Mouse (Mus musculus): ENCODE results near the gene Sprtn. TPM values are rescaled to one million over a fixed set of nuclear protein-coding genes. Genes with fewer than 3 reads are reported as not detected.
A peak's percentile ranks its signal among the peaks of the same experiment; 100 is the strongest.

Sprtn gene
- polyA plus RNA-seq, 1 experiment from 2014 or later: 14.1 TPM

DNA sequence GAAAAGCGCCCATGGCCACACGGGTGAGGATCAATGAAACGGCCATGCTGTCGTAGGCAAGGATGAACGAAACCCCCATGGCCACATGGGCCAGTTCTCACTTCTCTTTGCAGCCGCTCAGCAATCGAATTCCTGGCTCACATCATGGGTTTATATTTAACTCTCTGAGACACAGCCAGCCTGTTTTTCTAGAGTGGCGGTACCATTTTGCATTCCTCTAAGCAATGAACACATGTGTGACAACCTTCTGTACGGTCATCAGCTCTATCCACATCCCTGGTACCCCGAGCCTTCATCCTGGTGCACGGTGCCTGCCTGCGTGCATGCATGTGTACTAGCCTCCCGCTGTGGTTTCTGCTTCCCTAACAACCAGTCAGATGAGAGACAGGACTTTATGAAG is 32.4 kb downstream of the Sprtn start:
- H3K27me3 ChIP-seq (ENCODE audit: control insufficient read depth, insufficient read depth, low read length): no peaks in the 10 kb centered on the region
- no peaks in the 10 kb centered on the region for H3K4me1 ChIP-seq (ENCODE audit: control insufficient read depth, insufficient read depth, low read length)
- no peak overlapping the region for H3K27ac ChIP-seq (ENCODE audit: low read depth, low read length)
- no peak overlapping the region for H3K4me2 ChIP-seq
- DNase-seq (ENCODE audit: low spot score, missing footprints) (no peak), ATAC-seq (ENCODE audit: low FRiP score) (no peak)
- H3K9ac ChIP-seq (ENCODE audit: low read length): no peak overlapping the region
- H3K36me3 ChIP-seq (ENCODE audit: control insufficient read depth, insufficient read depth, low read length): no peaks in the 10 kb centered on the region
- H3K9me3 ChIP-seq (ENCODE audit: control insufficient read depth, low read length): no peaks in the 10 kb centered on the region
- WGBS: 95% methylated on average over 13 of the region's 13 CpGs
- H3K4me3 ChIP-seq (ENCODE audit: low read depth, low read length): no peak overlapping the region

DNA sequence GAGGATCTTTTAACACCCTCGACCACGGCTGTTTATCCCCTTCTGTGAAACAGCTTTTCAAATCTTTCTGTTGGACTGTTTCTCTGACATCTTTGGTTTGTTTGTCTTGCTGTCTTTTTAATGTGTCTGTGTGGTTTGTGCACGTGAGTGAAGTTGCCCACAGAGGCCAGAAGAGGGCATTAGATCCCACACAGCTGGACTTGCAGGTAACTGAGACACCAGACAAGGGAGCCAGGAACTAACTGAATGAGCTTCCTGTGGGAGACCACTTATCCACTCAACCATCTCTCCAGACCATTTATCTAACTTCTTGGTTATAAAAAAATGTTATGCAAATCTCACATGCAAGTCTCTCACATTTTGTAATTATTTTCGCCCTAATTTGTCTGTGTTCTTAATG is 33.0 kb downstream of the Sprtn start:
- H3K9ac ChIP-seq (ENCODE audit: low read length): no peak overlapping the region
- no peaks in the 10 kb centered on the region for H3K9me3 ChIP-seq (ENCODE audit: control insufficient read depth, low read length)
- DNase-seq (ENCODE audit: low spot score, missing footprints) (no peak), ATAC-seq (ENCODE audit: low FRiP score) (no peak)
- H3K27ac ChIP-seq (ENCODE audit: low read depth, low read length): no peak overlapping the region
- no peak overlapping the region for H3K4me2 ChIP-seq
- no peaks in the 10 kb centered on the region for H3K4me1 ChIP-seq (ENCODE audit: control insufficient read depth, insufficient read depth, low read length)
- no peaks in the 10 kb centered on the region for H3K27me3 ChIP-seq (ENCODE audit: control insufficient read depth, insufficient read depth, low read length)
- no peak overlapping the region for H3K4me3 ChIP-seq (ENCODE audit: low read depth, low read length)
- 83% methylated on average over 4 of the region's 4 CpGs for WGBS
- H3K36me3 ChIP-seq (ENCODE audit: control insufficient read depth, insufficient read depth, low read length): no peaks in the 10 kb centered on the region

DNA sequence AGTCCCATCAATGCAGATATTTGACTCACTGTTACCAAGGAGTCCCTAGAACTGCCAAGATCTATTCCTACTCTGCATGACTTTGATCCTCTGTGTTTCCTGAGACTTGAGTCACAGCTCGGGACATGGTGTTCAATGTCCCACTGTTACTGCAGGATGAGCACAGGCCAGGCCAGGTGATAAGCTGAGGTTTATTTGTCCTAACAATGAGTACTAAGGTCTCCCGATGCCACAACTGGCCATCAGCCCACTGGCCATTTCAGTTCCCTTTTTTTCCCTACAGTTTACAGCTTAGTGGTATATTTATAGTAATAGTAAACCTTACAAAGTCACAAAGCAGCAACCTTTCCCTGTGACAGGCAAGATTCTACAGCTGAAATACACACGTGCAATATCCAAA is 34.7 kb downstream of the Sprtn start:
- no peaks in the 10 kb centered on the region for H3K9me3 ChIP-seq (ENCODE audit: control insufficient read depth, low read length)
- DNase-seq (ENCODE audit: low spot score, missing footprints) (no peak), ATAC-seq (ENCODE audit: low FRiP score) (no peak)
- H3K4me2 ChIP-seq: no peak overlapping the region
- no peak overlapping the region for H3K9ac ChIP-seq (ENCODE audit: low read length)
- no peak overlapping the region for H3K4me3 ChIP-seq (ENCODE audit: low read depth, low read length)
- H3K36me3 ChIP-seq (ENCODE audit: control insufficient read depth, insufficient read depth, low read length): no peaks in the 10 kb centered on the region
- WGBS: 87% methylated on average over 3 of the region's 3 CpGs
- no peaks in the 10 kb centered on the region for H3K27me3 ChIP-seq (ENCODE audit: control insufficient read depth, insufficient read depth, low read length)
- H3K4me1 ChIP-seq (ENCODE audit: control insufficient read depth, insufficient read depth, low read length): no peaks in the 10 kb centered on the region
- H3K27ac ChIP-seq (ENCODE audit: low read depth, low read length): no peak overlapping the region

DNA sequence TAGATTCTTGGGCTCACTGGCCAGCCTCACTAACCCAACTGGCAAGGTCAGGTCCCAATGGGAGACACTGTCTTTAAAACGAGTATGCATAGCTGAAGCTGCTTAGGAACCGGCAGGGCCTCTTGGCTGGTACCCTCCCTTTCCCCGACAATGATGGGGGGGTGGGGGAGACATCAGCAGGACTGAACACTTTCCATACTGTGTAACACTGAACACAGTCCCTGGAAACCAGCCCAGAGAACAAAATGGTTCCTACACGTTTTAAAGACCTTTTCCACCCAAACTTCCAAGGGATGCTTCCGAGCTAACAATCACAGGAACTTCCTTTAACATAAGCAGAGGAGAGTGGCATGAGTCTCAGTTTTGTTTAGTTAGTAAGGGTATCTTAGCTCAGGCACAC is 37.4 kb downstream of the Sprtn start:
- Histone ChIP-seq H3K9me3 (ENCODE audit: control insufficient read depth, low read length) (no peaks in the 10 kb centered on the region), H3K27me3 (ENCODE audit: control insufficient read depth, insufficient read depth, low read length) (no peaks in the 10 kb centered on the region), H3K4me3 (ENCODE audit: low read depth, low read length) (no peak overlapping the region), H3K9ac (ENCODE audit: low read length) (no peak overlapping the region), H3K27ac (ENCODE audit: low read depth, low read length) (no peak overlapping the region), H3K4me2 (no peak overlapping the region), H3K36me3 (ENCODE audit: control insufficient read depth, insufficient read depth, low read length) (peaks cover 6% of the 10 kb centered on the region; the same call in 1 of the 2 replicates), H3K4me1 (ENCODE audit: control insufficient read depth, insufficient read depth, low read length) (no peaks in the 10 kb centered on the region)
- 90% methylated on average over 5 of the region's 5 CpGs for WGBS
- ATAC-seq (ENCODE audit: low FRiP score) (no peak), DNase-seq (ENCODE audit: low spot score, missing footprints) (no peak)

DNA sequence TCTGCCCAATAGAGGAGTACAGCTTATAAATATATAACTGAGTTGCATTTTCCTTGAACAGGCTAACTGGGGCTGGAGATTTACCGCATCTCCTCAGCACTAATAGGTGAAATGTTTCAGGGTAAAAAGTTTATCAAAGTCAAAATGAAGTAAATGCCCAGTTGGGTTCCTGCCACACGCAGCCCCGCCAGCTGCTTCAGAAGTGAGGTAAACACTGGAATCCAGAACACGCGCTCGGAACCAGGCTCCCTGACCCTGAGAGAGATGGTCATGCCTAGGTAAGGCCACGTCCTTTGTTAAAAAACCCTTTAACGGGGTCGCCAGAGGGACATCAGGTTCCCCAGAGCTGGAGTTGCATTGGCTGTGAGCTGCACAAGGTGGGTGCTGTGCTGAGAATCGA is 39.0 kb downstream of the Sprtn start:
- H3K36me3 ChIP-seq (ENCODE audit: control insufficient read depth, insufficient read depth, low read length): peaks cover 6% of the 10 kb centered on the region; the same call in 1 of the 2 replicates
- no peaks in the 10 kb centered on the region for H3K4me1 ChIP-seq (ENCODE audit: control insufficient read depth, insufficient read depth, low read length)
- no peak overlapping the region for H3K9ac ChIP-seq (ENCODE audit: low read length)
- H3K9me3 ChIP-seq (ENCODE audit: control insufficient read depth, low read length): no peaks in the 10 kb centered on the region
- H3K4me2 ChIP-seq: no peak overlapping the region
- no peaks in the 10 kb centered on the region for H3K27me3 ChIP-seq (ENCODE audit: control insufficient read depth, insufficient read depth, low read length)
- no peak overlapping the region for H3K27ac ChIP-seq (ENCODE audit: low read depth, low read length)
- 94% methylated on average over 10 of the region's 10 CpGs for WGBS
- no peak for ATAC-seq (ENCODE audit: low FRiP score)
- no peak for DNase-seq (ENCODE audit: low spot score, missing footprints)
- no peak overlapping the region for H3K4me3 ChIP-seq (ENCODE audit: low read depth, low read length)

DNA sequence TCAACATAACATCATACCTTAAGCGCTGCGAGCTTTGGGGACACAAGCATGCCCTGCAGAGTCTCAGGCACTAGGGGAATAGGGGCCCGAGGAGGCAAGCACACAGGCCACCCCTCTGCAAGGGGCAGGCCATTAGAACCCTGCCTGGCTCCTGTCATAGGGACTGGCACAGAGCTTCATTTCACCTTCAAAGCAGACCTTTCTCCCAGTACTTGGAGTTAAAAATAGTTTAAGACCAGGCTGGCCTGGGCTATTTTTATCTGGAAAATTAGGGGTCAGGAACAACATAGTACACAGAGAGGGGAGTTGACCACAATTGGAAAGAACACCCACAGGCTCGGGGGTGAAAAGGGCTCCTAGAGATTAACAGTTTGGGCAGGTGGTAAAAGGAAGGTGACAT is 39.6 kb downstream of the Sprtn start:
- no peak overlapping the region for H3K4me3 ChIP-seq (ENCODE audit: low read depth, low read length)
- no peak overlapping the region for H3K27ac ChIP-seq (ENCODE audit: low read depth, low read length)
- no peaks in the 10 kb centered on the region for H3K4me1 ChIP-seq (ENCODE audit: control insufficient read depth, insufficient read depth, low read length)
- H3K9me3 ChIP-seq (ENCODE audit: control insufficient read depth, low read length): no peaks in the 10 kb centered on the region
- DNase-seq (ENCODE audit: low spot score, missing footprints) (no peak), ATAC-seq (ENCODE audit: low FRiP score) (no peak)
- H3K4me2 ChIP-seq: no peak overlapping the region
- peaks cover 6% of the 10 kb centered on the region; the same call in 1 of the 2 replicates for H3K36me3 ChIP-seq (ENCODE audit: control insufficient read depth, insufficient read depth, low read length)
- H3K9ac ChIP-seq (ENCODE audit: low read length): no peak overlapping the region
- H3K27me3 ChIP-seq (ENCODE audit: control insufficient read depth, insufficient read depth, low read length): no peaks in the 10 kb centered on the region
- 95% methylated on average over 4 of the region's 4 CpGs for WGBS

DNA sequence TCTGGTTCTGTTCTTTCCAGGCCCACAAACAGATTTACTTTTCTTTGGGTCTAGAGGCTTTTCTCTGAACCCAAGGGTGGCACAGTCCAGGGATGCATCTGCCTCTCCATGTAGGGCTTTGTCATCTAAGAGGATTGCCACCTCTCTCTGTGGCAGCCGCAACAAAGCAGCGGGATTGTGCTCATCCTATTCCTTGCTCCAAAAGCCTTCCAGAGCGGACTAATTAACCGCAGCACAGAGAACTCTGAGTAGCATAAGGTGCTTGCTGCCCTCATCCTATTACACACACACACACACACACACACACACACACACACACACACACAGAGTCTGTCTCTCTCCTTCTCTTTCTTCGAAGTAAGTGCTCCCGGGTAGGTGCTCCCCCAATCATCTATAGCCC is 46.1 kb downstream of the Sprtn start:
- Histone ChIP-seq H3K4me2 (no peak overlapping the region), H3K27ac (ENCODE audit: low read depth, low read length) (no peak overlapping the region), H3K9me3 (ENCODE audit: control insufficient read depth, low read length) (no peaks in the 10 kb centered on the region), H3K36me3 (ENCODE audit: control insufficient read depth, insufficient read depth, low read length) (peaks cover 6% of the 10 kb centered on the region; the same call in 1 of the 2 replicates), H3K9ac (ENCODE audit: low read length) (no peak overlapping the region), H3K4me1 (ENCODE audit: control insufficient read depth, insufficient read depth, low read length) (peaks cover 20% of the 10 kb centered on the region), H3K4me3 (ENCODE audit: low read depth, low read length) (no peak overlapping the region), H3K27me3 (ENCODE audit: control insufficient read depth, insufficient read depth, low read length) (no peaks in the 10 kb centered on the region)
- DNase-seq (ENCODE audit: low spot score, missing footprints) (no peak), ATAC-seq (ENCODE audit: low FRiP score) (no peak)
- WGBS: 84% methylated on average over 6 of the region's 6 CpGs

DNA sequence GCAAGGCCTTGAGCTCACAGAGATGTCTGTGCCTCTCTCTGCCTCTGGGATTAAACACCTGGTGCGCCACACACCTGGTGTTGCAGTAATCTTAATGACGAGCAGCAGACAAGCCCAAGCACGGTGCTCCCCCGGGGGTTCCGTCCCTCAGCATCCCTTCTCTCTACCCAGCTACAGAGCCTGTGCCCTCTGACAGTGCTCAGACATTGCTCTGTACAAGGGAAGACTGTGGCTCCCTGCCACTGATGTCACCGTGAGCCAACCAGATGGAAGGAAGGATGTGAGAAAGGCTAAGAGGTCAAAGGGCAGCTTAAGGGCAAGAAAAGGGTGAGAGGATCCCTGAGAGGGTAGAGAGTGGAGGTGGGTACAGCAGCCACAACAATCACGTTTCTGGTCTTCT is 46.7 kb downstream of the Sprtn start:
- 58% methylated on average over 7 of the region's 7 CpGs for WGBS
- no peak overlapping the region for H3K9ac ChIP-seq (ENCODE audit: low read length)
- H3K27ac ChIP-seq (ENCODE audit: low read depth, low read length): no peak overlapping the region
- DNase-seq (ENCODE audit: low spot score, missing footprints) (peak; percentile 79), ATAC-seq (ENCODE audit: low FRiP score) (no peak)
- no peaks in the 10 kb centered on the region for H3K27me3 ChIP-seq (ENCODE audit: control insufficient read depth, insufficient read depth, low read length)
- peaks cover 2% of the 10 kb centered on the region; the same call in 1 of the 2 replicates for H3K36me3 ChIP-seq (ENCODE audit: control insufficient read depth, insufficient read depth, low read length)
- H3K4me2 ChIP-seq: no peak overlapping the region
- no peak overlapping the region for H3K4me3 ChIP-seq (ENCODE audit: low read depth, low read length)
- peaks cover 20% of the 10 kb centered on the region for H3K4me1 ChIP-seq (ENCODE audit: control insufficient read depth, insufficient read depth, low read length)
- no peaks in the 10 kb centered on the region for H3K9me3 ChIP-seq (ENCODE audit: control insufficient read depth, low read length)

DNA sequence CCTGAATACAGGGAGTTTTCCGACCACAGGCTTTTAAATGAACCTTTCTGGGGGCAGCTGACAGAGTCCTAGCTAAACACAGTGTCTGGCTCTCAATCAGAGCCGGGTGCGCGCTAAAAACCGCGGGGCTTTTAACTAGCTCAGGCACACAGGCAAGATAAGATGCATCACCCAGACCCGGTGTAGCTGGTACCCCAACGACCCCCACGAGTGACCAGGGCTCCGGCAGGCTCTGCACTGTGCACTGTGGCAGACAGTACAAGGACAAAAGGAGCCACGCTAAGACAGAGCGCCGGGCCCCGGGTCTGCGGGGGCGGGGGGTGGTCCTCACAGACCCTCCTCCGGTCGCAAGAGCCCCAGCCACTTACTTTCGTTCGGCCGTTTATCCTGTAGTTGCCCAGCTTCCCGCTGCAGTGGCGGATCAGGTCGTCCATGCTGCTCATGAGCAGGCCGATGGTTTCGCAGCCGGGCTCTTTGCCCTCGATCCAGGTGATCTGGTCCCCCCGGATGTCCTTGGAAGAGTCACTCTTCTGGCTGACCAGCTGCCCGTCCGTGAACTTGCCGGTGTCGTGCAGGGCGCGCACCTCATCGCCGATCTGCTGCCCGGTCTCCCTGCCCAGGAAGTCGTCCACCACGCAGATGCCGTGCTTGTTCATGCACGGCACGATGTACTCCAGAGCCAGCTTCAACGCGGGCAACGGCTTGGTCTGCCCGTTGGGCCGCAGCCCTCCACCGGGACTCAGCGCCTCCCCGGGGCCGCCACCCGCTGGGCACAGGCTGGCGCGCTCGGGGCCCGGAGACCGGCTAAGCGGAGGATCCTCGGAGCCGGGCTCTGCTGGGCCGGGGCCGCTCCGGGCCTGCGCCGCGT is 50.4 kb downstream of the Sprtn start:
- Histone ChIP-seq H3K9ac (ENCODE audit: low read length) (peak overlapping the region; percentile 96), H3K4me2 (peak overlapping the region; percentile 68), H3K4me3 (ENCODE audit: low read depth, low read length) (peak overlapping the region; percentile 88), H3K4me1 (ENCODE audit: control insufficient read depth, insufficient read depth, low read length) (peaks cover 26% of the 10 kb centered on the region), H3K9me3 (ENCODE audit: control insufficient read depth, low read length) (no peaks in the 10 kb centered on the region), H3K27ac (ENCODE audit: low read depth, low read length) (peak overlapping the region; percentile 91), H3K36me3 (ENCODE audit: control insufficient read depth, insufficient read depth, low read length) (no peaks in the 10 kb centered on the region), H3K27me3 (ENCODE audit: control insufficient read depth, insufficient read depth, low read length) (no peaks in the 10 kb centered on the region)
- ATAC-seq (ENCODE audit: low FRiP score): peak; percentile 52
- under 1% methylated on average over 65 of the region's 67 CpGs for WGBS
- peak; percentile 98 for DNase-seq (ENCODE audit: low spot score, missing footprints)

Data from midbrain, embryonic 11.5 days (tissue).